Mouse (Mus musculus): ENCODE measurements around the gene Olfr594. TPM values are rescaled to one million over a fixed set of nuclear protein-coding genes. Genes with fewer than 3 reads are reported as not detected.
"Not testable (repeated sequence)": the region's sequence is repeated elsewhere in the genome, so short reads cannot be mapped to it uniquely, and the experiment has no call there.

The Olfr594 gene
- polyA plus RNA-seq (2015; fragmentation: Nextera tagmentation; extraction: Ambion mirVana) = not detected in 2 replicates

DNA sequence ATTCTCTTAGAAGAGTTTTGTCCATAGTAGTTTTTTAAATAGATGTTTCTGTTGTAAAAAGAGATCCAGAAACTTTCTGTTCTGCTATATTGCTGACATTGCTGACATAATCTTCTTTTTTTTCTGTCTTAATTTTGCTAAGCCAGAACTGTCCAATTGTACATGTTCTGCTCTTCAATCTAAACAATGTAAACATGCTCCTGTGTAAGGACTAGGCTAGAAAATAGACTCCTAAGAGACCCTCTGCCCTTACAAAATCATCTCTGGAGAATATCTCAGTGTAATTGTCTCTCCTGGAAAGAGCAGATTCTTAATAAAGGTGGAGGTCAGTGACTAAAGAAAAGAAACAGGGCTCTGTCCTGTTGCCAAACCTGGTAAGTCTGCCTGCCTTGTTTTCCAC lies at the start of gene Olfr594:
Olfr594 (plus strand) TSS at position 301 of the 400 bp plus-strand sequence.
- no peak for ATAC-seq (replicated peaks; ENCODE audit: low FRiP score, low read depth)
- H3K27me3 ChIP-seq (ENCODE audit: insufficient read depth, low read length) = no peaks in the 10 kb centered on the region
- H3K9ac ChIP-seq (ENCODE audit: low read depth, low read length) = no peak within 1 kb of the TSS
- no peak within 1 kb of the TSS for H3K4me2 ChIP-seq (ENCODE audit: low read length)
- H3K9me3 ChIP-seq (replicated peaks; ENCODE audit: low read length) = no peaks in the 10 kb centered on the region
- DNase-seq (ENCODE audit: low spot score) = no peak
- no peak within 1 kb of the TSS for H3K4me3 ChIP-seq (replicated peaks; ENCODE audit: low read depth, low read length)
- H3K36me3 ChIP-seq (ENCODE audit: insufficient read depth, low read length) = no peaks in the 10 kb centered on the region
- H3K27ac ChIP-seq = no peak within 1 kb of the TSS
- H3K4me1 ChIP-seq (replicated peaks; ENCODE audit: insufficient read depth, low read length) = no peaks in the 10 kb centered on the region
- no peak for TF ChIP-seq CTCF (IDR thresholded peaks at IDR 0.05; ENCODE audit: low read depth)

GRCm38 (mm10) chr7:103169697-103170096 lies 47.1 kb upstream of the Olfr594 start:
- Histone ChIP-seq H3K4me2 (ENCODE audit: low read length) (no peak overlapping the region), H3K9ac (ENCODE audit: low read depth, low read length) (no peak overlapping the region), H3K36me3 (ENCODE audit: insufficient read depth, low read length) (no peaks in the 10 kb centered on the region), H3K4me1 (replicated peaks; ENCODE audit: insufficient read depth, low read length) (no peaks in the 10 kb centered on the region), H3K4me3 (replicated peaks; ENCODE audit: low read depth, low read length) (no peak overlapping the region), H3K27ac (no peak overlapping the region), H3K27me3 (ENCODE audit: insufficient read depth, low read length) (no peaks in the 10 kb centered on the region), H3K9me3 (replicated peaks; ENCODE audit: low read length) (no peaks in the 10 kb centered on the region)
- TF ChIP-seq CTCF (IDR thresholded peaks at IDR 0.05; ENCODE audit: low read depth) = no peak
- ATAC-seq (replicated peaks; ENCODE audit: low FRiP score, low read depth) (no peak), DNase-seq (ENCODE audit: low spot score) (no peak)
- WGBS = 71% methylated on average over 5 of the region's 5 CpGs

- ATAC-seq (replicated peaks; ENCODE audit: low FRiP score, low read depth) (no peak), DNase-seq (ENCODE audit: low spot score) (no peak)
- no peak within 1 kb of the TSS for H3K27ac ChIP-seq
- H3K27me3 ChIP-seq (ENCODE audit: insufficient read depth, low read length) = no peaks in the 10 kb centered on the region
- no peak within 1 kb of the TSS for H3K4me3 ChIP-seq (replicated peaks; ENCODE audit: low read depth, low read length)
- H3K36me3 ChIP-seq (ENCODE audit: insufficient read depth, low read length) = no peaks in the 10 kb centered on the region
- 85% methylated on average over 1 of the region's 1 CpGs for WGBS
- no peaks in the 10 kb centered on the region for H3K9me3 ChIP-seq (replicated peaks; ENCODE audit: low read length)
- no peak for TF ChIP-seq CTCF (IDR thresholded peaks at IDR 0.05; ENCODE audit: low read depth)
- no peak within 1 kb of the TSS for H3K9ac ChIP-seq (ENCODE audit: low read depth, low read length)
- no peaks in the 10 kb centered on the region for H3K4me1 ChIP-seq (replicated peaks; ENCODE audit: insufficient read depth, low read length)
- no peak within 1 kb of the TSS for H3K4me2 ChIP-seq (ENCODE audit: low read length)
These were observed 38.6 kb upstream of the Olfr594 start, which contains the start of gene Olfr591 for GRCm38 (mm10) chr7:103178240-103178639. Gene Olfr591 (minus strand): TSS chr7:103178340.

DNA sequence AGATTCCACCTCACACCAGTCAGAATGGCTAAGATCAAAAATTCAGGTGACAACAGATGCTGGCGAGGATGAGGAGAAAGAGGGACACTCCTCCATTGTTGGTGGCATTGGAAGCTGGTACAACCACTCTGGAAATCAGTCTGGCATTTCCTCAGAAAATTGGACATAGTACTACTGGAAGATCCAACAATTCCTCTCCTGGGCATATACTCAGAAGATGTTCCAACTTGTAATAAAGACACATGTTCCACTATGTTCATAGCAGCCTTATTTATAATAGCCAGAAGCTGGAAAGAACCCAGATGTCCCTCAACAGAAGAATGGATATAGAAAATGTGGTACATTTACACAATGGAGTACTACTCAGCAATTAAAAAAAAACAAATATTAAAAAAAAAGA lies 32.3 kb upstream of the Olfr594 start, which contains the start of gene Olfr592:
Olfr592 (plus strand) TSS at position 301 of the 400 bp plus-strand sequence.
- WGBS = 76% methylated on average over 1 of the region's 1 CpGs
- H3K4me2 ChIP-seq (ENCODE audit: low read length); DNase-seq (ENCODE audit: low spot score); H3K4me3 ChIP-seq (replicated peaks; ENCODE audit: low read depth, low read length); H3K36me3 ChIP-seq (ENCODE audit: insufficient read depth, low read length); H3K9ac ChIP-seq (ENCODE audit: low read depth, low read length); H3K27me3 ChIP-seq (ENCODE audit: insufficient read depth, low read length); ATAC-seq (replicated peaks; ENCODE audit: low FRiP score, low read depth); H3K4me1 ChIP-seq (replicated peaks; ENCODE audit: insufficient read depth, low read length); H3K27ac ChIP-seq; H3K9me3 ChIP-seq (replicated peaks; ENCODE audit: low read length): not testable (repeated sequence)

GRCm38 (mm10) chr7:103211562-103211961 lies 5.2 kb upstream of the Olfr594 start, which contains the start of gene Olfr593:
Gene Olfr593 (plus strand): TSS chr7:103211862.
- Histone ChIP-seq H3K27ac (no peak within 1 kb of the TSS), H3K4me1 (replicated peaks; ENCODE audit: insufficient read depth, low read length) (no peaks in the 10 kb centered on the region), H3K4me2 (ENCODE audit: low read length) (no peak within 1 kb of the TSS), H3K4me3 (replicated peaks; ENCODE audit: low read depth, low read length) (no peak within 1 kb of the TSS), H3K27me3 (ENCODE audit: insufficient read depth, low read length) (no peaks in the 10 kb centered on the region), H3K9me3 (replicated peaks; ENCODE audit: low read length) (no peaks in the 10 kb centered on the region), H3K9ac (ENCODE audit: low read depth, low read length) (no peak within 1 kb of the TSS), H3K36me3 (ENCODE audit: insufficient read depth, low read length) (no peaks in the 10 kb centered on the region)
- DNase-seq (ENCODE audit: low spot score) (no peak), ATAC-seq (replicated peaks; ENCODE audit: low FRiP score, low read depth) (no peak)
- 68% methylated on average over 1 of the region's 1 CpGs for WGBS
- no peak for TF ChIP-seq CTCF (IDR thresholded peaks at IDR 0.05; ENCODE audit: low read depth)

DNA sequence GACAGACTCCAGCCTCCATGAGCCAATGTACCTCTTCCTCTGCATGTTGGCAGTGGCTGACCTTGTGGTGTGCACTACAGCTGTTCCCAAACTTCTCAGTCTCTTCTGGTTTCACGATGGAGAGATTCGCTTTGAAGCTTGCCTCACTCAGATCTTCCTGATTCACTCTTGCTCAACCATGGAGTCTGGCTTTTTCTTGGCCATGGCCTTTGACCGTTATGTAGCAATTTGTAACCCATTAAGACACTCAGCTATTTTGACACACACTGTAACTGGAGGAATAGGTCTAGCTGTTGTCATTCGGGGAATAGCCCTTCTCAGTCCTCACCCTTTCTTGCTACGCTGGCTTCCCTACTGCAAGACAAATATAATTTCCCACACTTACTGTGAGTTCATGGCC lies 4.7 kb upstream of the Olfr594 start:
- H3K27me3 ChIP-seq (ENCODE audit: insufficient read depth, low read length); H3K4me3 ChIP-seq (replicated peaks; ENCODE audit: low read depth, low read length); H3K4me1 ChIP-seq (replicated peaks; ENCODE audit: insufficient read depth, low read length); H3K27ac ChIP-seq; DNase-seq (ENCODE audit: low spot score); ATAC-seq (replicated peaks; ENCODE audit: low FRiP score, low read depth); H3K9ac ChIP-seq (ENCODE audit: low read depth, low read length); H3K36me3 ChIP-seq (ENCODE audit: insufficient read depth, low read length); H3K4me2 ChIP-seq (ENCODE audit: low read length); H3K9me3 ChIP-seq (replicated peaks; ENCODE audit: low read length): not testable (repeated sequence)
- 84% methylated on average over 5 of the region's 5 CpGs for WGBS

DNA sequence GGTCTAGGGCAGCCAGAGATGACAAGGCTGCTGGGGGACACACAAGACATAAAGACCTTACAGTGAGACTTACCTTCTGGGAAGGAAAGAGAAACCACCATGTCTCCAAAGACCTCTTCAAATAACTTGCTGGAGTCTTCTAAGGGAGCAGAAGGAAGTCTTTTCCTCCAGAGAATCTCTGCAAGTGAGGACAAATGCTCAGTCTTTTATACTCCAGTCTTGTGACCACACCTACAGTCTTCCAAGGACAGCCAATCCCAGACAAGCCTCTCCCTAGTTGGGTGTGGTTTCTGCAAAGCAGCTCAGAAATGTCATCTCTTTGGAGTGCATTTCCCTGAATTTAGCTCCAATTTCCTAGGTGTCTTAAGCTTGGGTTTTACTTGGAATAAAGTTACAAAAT lies 35.6 kb downstream of the Olfr594 start, which contains the start of gene Usp17ld:
Usp17ld (minus strand) TSS at position 101 of the 400 bp plus-strand sequence.
- H3K27ac ChIP-seq; ATAC-seq (replicated peaks; ENCODE audit: low FRiP score, low read depth); H3K27me3 ChIP-seq (ENCODE audit: insufficient read depth, low read length); H3K9ac ChIP-seq (ENCODE audit: low read depth, low read length); H3K36me3 ChIP-seq (ENCODE audit: insufficient read depth, low read length); H3K4me1 ChIP-seq (replicated peaks; ENCODE audit: insufficient read depth, low read length); DNase-seq (ENCODE audit: low spot score); H3K4me2 ChIP-seq (ENCODE audit: low read length); H3K9me3 ChIP-seq (replicated peaks; ENCODE audit: low read length); H3K4me3 ChIP-seq (replicated peaks; ENCODE audit: low read depth, low read length): not testable (repeated sequence)

Small RNA genes lying within 50 kb of the gene (microRNA-seq; reads per million reads assigned to microRNA genes)
- not detected for gene Gm23550
- gene Gm25171 = not detected

Other genes starting within 250 kb of the Olfr594 start
- gene Olfr577, start 241.1 kb upstream of the Olfr594 start, polyA plus RNA-seq (2015; fragmentation: Nextera tagmentation; extraction: Ambion mirVana) = not detected in 2 replicates
- not detected in 2 replicates for gene Olfr578, start 227.7 kb upstream of the Olfr594 start, polyA plus RNA-seq (2015; fragmentation: Nextera tagmentation; extraction: Ambion mirVana)
- not detected in 2 replicates for gene Olfr582, start 179.0 kb upstream of the Olfr594 start, polyA plus RNA-seq (2015; fragmentation: Nextera tagmentation; extraction: Ambion mirVana)
- gene Olfr583, start 165.7 kb upstream of the Olfr594 start, polyA plus RNA-seq (2015; fragmentation: Nextera tagmentation; extraction: Ambion mirVana) = not detected in 2 replicates
- not detected in 2 replicates for gene Olfr584, start 135.1 kb upstream of the Olfr594 start, polyA plus RNA-seq (2015; fragmentation: Nextera tagmentation; extraction: Ambion mirVana)
- gene Olfr585, start 119.3 kb upstream of the Olfr594 start, polyA plus RNA-seq (2015; fragmentation: Nextera tagmentation; extraction: Ambion mirVana) = not detected in 2 replicates
- not detected in 2 replicates for gene Olfr586, start 91.4 kb upstream of the Olfr594 start, polyA plus RNA-seq (2015; fragmentation: Nextera tagmentation; extraction: Ambion mirVana)
- not detected in 2 replicates for gene Olfr588-ps1, start 76.1 kb upstream of the Olfr594 start, polyA plus RNA-seq (2015; fragmentation: Nextera tagmentation; extraction: Ambion mirVana)
- gene Olfr589, start 60.6 kb upstream of the Olfr594 start, polyA plus RNA-seq (2015; fragmentation: Nextera tagmentation; extraction: Ambion mirVana) = not detected in 2 replicates
- gene Olfr591, start 38.7 kb upstream of the Olfr594 start, polyA plus RNA-seq (2015; fragmentation: Nextera tagmentation; extraction: Ambion mirVana) = not detected in 2 replicates
- gene Olfr592, start 32.2 kb upstream of the Olfr594 start, polyA plus RNA-seq (2015; fragmentation: Nextera tagmentation; extraction: Ambion mirVana) = not detected in 2 replicates
- not detected in 2 replicates for gene Olfr593, start 5.1 kb upstream of the Olfr594 start, polyA plus RNA-seq (2015; fragmentation: Nextera tagmentation; extraction: Ambion mirVana)
- gene Usp17ld, start 35.5 kb downstream of the Olfr594 start, polyA plus RNA-seq (2015; fragmentation: Nextera tagmentation; extraction: Ambion mirVana) = not detected in 2 replicates
- gene Olfr596, start 88.7 kb downstream of the Olfr594 start, polyA plus RNA-seq (2015; fragmentation: Nextera tagmentation; extraction: Ambion mirVana) = not detected in 2 replicates
- gene Olfr597, start 99.3 kb downstream of the Olfr594 start, polyA plus RNA-seq (2015; fragmentation: Nextera tagmentation; extraction: Ambion mirVana) = not detected in 2 replicates
- not detected in 2 replicates for gene Olfr598, start 106.6 kb downstream of the Olfr594 start, polyA plus RNA-seq (2015; fragmentation: Nextera tagmentation; extraction: Ambion mirVana)
- gene Olfr599, start 118.9 kb downstream of the Olfr594 start, polyA plus RNA-seq (2015; fragmentation: Nextera tagmentation; extraction: Ambion mirVana) = not detected in 2 replicates
- not detected in 2 replicates for gene Olfr600, start 132.7 kb downstream of the Olfr594 start, polyA plus RNA-seq (2015; fragmentation: Nextera tagmentation; extraction: Ambion mirVana)
- not detected in 2 replicates for gene Olfr601, start 145.7 kb downstream of the Olfr594 start, polyA plus RNA-seq (2015; fragmentation: Nextera tagmentation; extraction: Ambion mirVana)
- not detected in 2 replicates for gene Olfr603, start 169.2 kb downstream of the Olfr594 start, polyA plus RNA-seq (2015; fragmentation: Nextera tagmentation; extraction: Ambion mirVana)
- not detected in 2 replicates for gene Usp17lc, start 198.1 kb downstream of the Olfr594 start, polyA plus RNA-seq (2015; fragmentation: Nextera tagmentation; extraction: Ambion mirVana)
- gene Olfr605, start 228.4 kb downstream of the Olfr594 start, polyA plus RNA-seq (2015; fragmentation: Nextera tagmentation; extraction: Ambion mirVana) = not detected in 2 replicates
- not detected in 2 replicates for gene Olfr606, start 232.1 kb downstream of the Olfr594 start, polyA plus RNA-seq (2015; fragmentation: Nextera tagmentation; extraction: Ambion mirVana)
- not detected in 2 replicates for gene Olfr607, start 247.2 kb downstream of the Olfr594 start, polyA plus RNA-seq (2015; fragmentation: Nextera tagmentation; extraction: Ambion mirVana)

All from kidney, postnatal 0 days (tissue).